Mouse (Mus musculus): ENCODE measurements around the gene Gmds. TPM values are rescaled to one million over a fixed set of nuclear protein-coding genes. Genes with fewer than 3 reads are reported as not detected.

Gmds gene
- polyA plus RNA-seq, 1 experiment from 2014 or later = 5.7 TPM

GRCm38 (mm10) chr13:32161567-32161966 is 177.0 kb downstream of the Gmds start:
- no peak overlapping the region for H3K27ac ChIP-seq
- H3K4me3 ChIP-seq (ENCODE audit: inconsistent target) = no peak overlapping the region
- no peaks in the 10 kb centered on the region for H3K36me3 ChIP-seq (ENCODE audit: inconsistent target)
- WGBS (ENCODE audit: missing documents) = 21% methylated on average over 2 of the region's 2 CpGs
- H3K79me2 ChIP-seq (ENCODE audit: inconsistent target) = no peaks in the 10 kb centered on the region

- Histone ChIP-seq H3K27ac (no peak overlapping the region), H3K4me3 (ENCODE audit: inconsistent target) (no peak overlapping the region), H3K36me3 (ENCODE audit: inconsistent target) (no peaks in the 10 kb centered on the region), H3K79me2 (ENCODE audit: inconsistent target) (no peaks in the 10 kb centered on the region)
- 100% methylated on average over 2 of the region's 2 CpGs for WGBS (ENCODE audit: missing documents)
Measured at GRCm38 (mm10) chr13:32158240-32158639, 180.3 kb downstream of the Gmds start.

GRCm38 (mm10) chr13:32145916-32146315 is 192.6 kb downstream of the Gmds start:
- no peaks in the 10 kb centered on the region for H3K36me3 ChIP-seq (ENCODE audit: inconsistent target)
- 44% methylated on average over 1 of the region's 1 CpGs for WGBS (ENCODE audit: missing documents)

GRCm38 (mm10) chr13:32145179-32145578 is 193.4 kb downstream of the Gmds start:
- Histone ChIP-seq H3K4me3 (ENCODE audit: inconsistent target) (no peak overlapping the region), H3K36me3 (ENCODE audit: inconsistent target) (no peaks in the 10 kb centered on the region), H3K27ac (no peak overlapping the region), H3K79me2 (ENCODE audit: inconsistent target) (no peaks in the 10 kb centered on the region)
- WGBS (ENCODE audit: missing documents) = 36% methylated on average over 2 of the region's 2 CpGs

More at GRCm38 (mm10) chr13:32145916-32146315, 192.6 kb downstream of the Gmds start:
- Histone ChIP-seq H3K79me2 (ENCODE audit: inconsistent target) (no peaks in the 10 kb centered on the region), H3K27ac (no peak overlapping the region), H3K4me3 (ENCODE audit: inconsistent target) (no peak overlapping the region)

GRCm38 (mm10) chr13:32143651-32144050 is 194.9 kb downstream of the Gmds start:
- WGBS (ENCODE audit: missing documents) = 100% methylated on average over 3 of the region's 3 CpGs
- H3K4me3 ChIP-seq (ENCODE audit: inconsistent target) = no peak overlapping the region

GRCm38 (mm10) chr13:32134663-32135273 is 203.8 kb downstream of the Gmds start:
- H3K79me2 ChIP-seq (ENCODE audit: inconsistent target) = no peaks in the 10 kb centered on the region
- H3K27ac ChIP-seq = no peak overlapping the region
- 83% methylated on average over 4 of the region's 4 CpGs for WGBS (ENCODE audit: missing documents)
- no peaks in the 10 kb centered on the region for H3K36me3 ChIP-seq (ENCODE audit: inconsistent target)
- no peak overlapping the region for H3K4me3 ChIP-seq (ENCODE audit: inconsistent target)

More at GRCm38 (mm10) chr13:32143651-32144050, 194.9 kb downstream of the Gmds start:
- Histone ChIP-seq H3K36me3 (ENCODE audit: inconsistent target) (no peaks in the 10 kb centered on the region), H3K27ac (no peak overlapping the region), H3K79me2 (ENCODE audit: inconsistent target) (no peaks in the 10 kb centered on the region)

- H3K79me2 ChIP-seq (ENCODE audit: inconsistent target) = no peaks in the 10 kb centered on the region
- WGBS (ENCODE audit: missing documents) = 100% methylated on average over 1 of the region's 1 CpGs
- H3K4me3 ChIP-seq (ENCODE audit: inconsistent target) = no peak overlapping the region
- no peak overlapping the region for H3K27ac ChIP-seq
- H3K36me3 ChIP-seq (ENCODE audit: inconsistent target) = no peaks in the 10 kb centered on the region
Measured at GRCm38 (mm10) chr13:32129970-32130369, 208.6 kb downstream of the Gmds start.

GRCm38 (mm10) chr13:32118386-32118785 is 220.2 kb downstream of the Gmds start:
- WGBS (ENCODE audit: missing documents) = 43% methylated on average over 1 of the region's 1 CpGs
- Histone ChIP-seq H3K36me3 (ENCODE audit: inconsistent target) (no peaks in the 10 kb centered on the region), H3K27ac (no peak overlapping the region), H3K4me3 (ENCODE audit: inconsistent target) (no peak overlapping the region), H3K79me2 (ENCODE audit: inconsistent target) (no peaks in the 10 kb centered on the region)

- no peaks in the 10 kb centered on the region for H3K79me2 ChIP-seq (ENCODE audit: inconsistent target)
- no peak overlapping the region for H3K27ac ChIP-seq
- H3K4me3 ChIP-seq (ENCODE audit: inconsistent target) = no peak overlapping the region
- H3K36me3 ChIP-seq (ENCODE audit: inconsistent target) = no peaks in the 10 kb centered on the region
- WGBS (ENCODE audit: missing documents) = 100% methylated on average over 1 of the region's 1 CpGs
Measured at GRCm38 (mm10) chr13:32115468-32115867, 223.1 kb downstream of the Gmds start.

GRCm38 (mm10) chr13:32113875-32114274 is 224.7 kb downstream of the Gmds start:
- H3K79me2 ChIP-seq (ENCODE audit: inconsistent target) = no peaks in the 10 kb centered on the region
- no peak overlapping the region for H3K27ac ChIP-seq
- no peaks in the 10 kb centered on the region for H3K36me3 ChIP-seq (ENCODE audit: inconsistent target)
- H3K4me3 ChIP-seq (ENCODE audit: inconsistent target) = no peak overlapping the region
- WGBS (ENCODE audit: missing documents) = 100% methylated on average over 3 of the region's 3 CpGs

- 30% methylated on average over 7 of the region's 7 CpGs for WGBS (ENCODE audit: missing documents)
- Histone ChIP-seq H3K79me2 (ENCODE audit: inconsistent target) (no peaks in the 10 kb centered on the region), H3K36me3 (ENCODE audit: inconsistent target) (no peaks in the 10 kb centered on the region), H3K4me3 (ENCODE audit: inconsistent target) (no peak overlapping the region), H3K27ac (no peak overlapping the region)
Measured at GRCm38 (mm10) chr13:32088303-32088977, 250.1 kb downstream of the Gmds start.

GRCm38 (mm10) chr13:32080520-32081249 is 257.9 kb downstream of the Gmds start:
- Histone ChIP-seq H3K4me3 (ENCODE audit: inconsistent target) (no peak overlapping the region), H3K27ac (no peak overlapping the region), H3K36me3 (ENCODE audit: inconsistent target) (no peaks in the 10 kb centered on the region), H3K79me2 (ENCODE audit: inconsistent target) (no peaks in the 10 kb centered on the region)
- WGBS (ENCODE audit: missing documents) = 61% methylated on average over 6 of the region's 6 CpGs

- no peaks in the 10 kb centered on the region for H3K36me3 ChIP-seq (ENCODE audit: inconsistent target)
- WGBS (ENCODE audit: missing documents) = 68% methylated on average over 2 of the region's 2 CpGs
- H3K27ac ChIP-seq = no peak overlapping the region
- H3K4me3 ChIP-seq (ENCODE audit: inconsistent target) = no peak overlapping the region
- H3K79me2 ChIP-seq (ENCODE audit: inconsistent target) = no peaks in the 10 kb centered on the region
Measured at GRCm38 (mm10) chr13:32073630-32074029, 264.9 kb downstream of the Gmds start.

- Histone ChIP-seq H3K36me3 (ENCODE audit: inconsistent target) (no peaks in the 10 kb centered on the region), H3K79me2 (ENCODE audit: inconsistent target) (no peaks in the 10 kb centered on the region), H3K27ac (no peak overlapping the region), H3K4me3 (ENCODE audit: inconsistent target) (no peak overlapping the region)
- 95% methylated on average over 6 of the region's 6 CpGs for WGBS (ENCODE audit: missing documents)
Measured at GRCm38 (mm10) chr13:32055321-32055720, 283.2 kb downstream of the Gmds start.

GRCm38 (mm10) chr13:32053587-32053986 is 285.0 kb downstream of the Gmds start:
- H3K4me3 ChIP-seq (ENCODE audit: inconsistent target) = no peak overlapping the region
- no peak overlapping the region for H3K27ac ChIP-seq
- no peaks in the 10 kb centered on the region for H3K79me2 ChIP-seq (ENCODE audit: inconsistent target)
- H3K36me3 ChIP-seq (ENCODE audit: inconsistent target) = no peaks in the 10 kb centered on the region
